ENCODE assay signal across 16 mouse cellular contexts in genomic region chr9:79910166-79910565, GRCm38 (mm10).
"Had no signal": no experiment of that assay in that cellular context is flagged by ENCODE, and none has a peak within 500 bp of the region (broad histone marks: within the 10 kb centered on the region; RNA-seq: fewer than 3 reads in every experiment).

No protein-coding gene starts in this region.

- H3K27me3 ChIP-seq: neural tube, embryonic 13.5 days; neural tube, embryonic 15.5 days; stomach, embryonic 15.5 days had no signal

- H3K36me3 ChIP-seq: neural tube, embryonic 13.5 days; neural tube, embryonic 15.5 days; stomach, embryonic 15.5 days had no signal

- H3K4me3 ChIP-seq: neural tube, embryonic 13.5 days; neural tube, embryonic 15.5 days; stomach, embryonic 15.5 days had no signal

- H3K4me1 ChIP-seq: neural tube, embryonic 13.5 days; neural tube, embryonic 15.5 days; stomach, embryonic 15.5 days had no signal

- H3K9me3 ChIP-seq: neural tube, embryonic 13.5 days; neural tube, embryonic 15.5 days; stomach, embryonic 15.5 days had no signal

- DNase-seq: retina, postnatal 1 day; right cerebral cortex, adult 18-20 months; right cerebral cortex, postnatal 14 days; right cerebral cortex, postnatal 25 days; right cerebral cortex, postnatal 4 days; spleen, adult 18-20 months; thymus, adult 18-20 months; thymus, adult 2 months; thymus, postnatal 14 days; thymus, postnatal 25 days; thymus, postnatal 36 days; thymus, postnatal 4 days had no signal

- H3K27ac ChIP-seq: neural tube, embryonic 13.5 days; neural tube, embryonic 15.5 days; stomach, embryonic 15.5 days; stomach, postnatal 0 days had no signal
